Mouse (Mus musculus): ENCODE measurements around the gene Ubac2. TPM values are rescaled to one million over a fixed set of nuclear protein-coding genes. Genes with fewer than 3 reads are reported as not detected.
"Not testable (repeated sequence)": the region's sequence is repeated elsewhere in the genome, so short reads cannot be mapped to it uniquely, and the experiment has no call there.

Ubac2 gene
- polyA plus RNA-seq, 1 experiment from 2014 or later = 58.9 TPM

GRCm38 (mm10) chr14:121873172-121873571 lies 5.2 kb upstream of the Ubac2 start:
- WGBS = 82% methylated on average over 2 of the region's 2 CpGs
- H3K4me3 ChIP-seq = no peak overlapping the region
- no peak overlapping the region for H3K4me2 ChIP-seq (replicated peaks)
- H3K27me3 ChIP-seq = peaks cover 6% of the 10 kb centered on the region
- ATAC-seq (ENCODE audit: low FRiP score, low read depth) = no peak
- H3K9me3 ChIP-seq = no peaks in the 10 kb centered on the region
- H3K4me1 ChIP-seq = peaks cover 6% of the 10 kb centered on the region
- H3K27ac ChIP-seq (replicated peaks) = no peak overlapping the region
- no peak overlapping the region for H3K9ac ChIP-seq (replicated peaks)
- no peaks in the 10 kb centered on the region for H3K36me3 ChIP-seq

- H3K4me3 ChIP-seq = no peak overlapping the region
- ATAC-seq (ENCODE audit: low FRiP score, low read depth) = no peak
- no peak overlapping the region for H3K4me2 ChIP-seq (replicated peaks)
- peaks cover 6% of the 10 kb centered on the region for H3K4me1 ChIP-seq
- H3K36me3 ChIP-seq = no peaks in the 10 kb centered on the region
- 87% methylated on average over 4 of the region's 4 CpGs for WGBS
- no peak overlapping the region for H3K27ac ChIP-seq (replicated peaks)
- no peak overlapping the region for H3K9ac ChIP-seq (replicated peaks)
- H3K9me3 ChIP-seq = no peaks in the 10 kb centered on the region
- peaks cover 6% of the 10 kb centered on the region for H3K27me3 ChIP-seq
These were observed 4.8 kb upstream of the Ubac2 start for GRCm38 (mm10) chr14:121873646-121874045.

- not testable (repeated sequence) for H3K27ac ChIP-seq (replicated peaks); H3K9me3 ChIP-seq; H3K4me3 ChIP-seq; ATAC-seq (ENCODE audit: low FRiP score, low read depth); H3K4me2 ChIP-seq (replicated peaks); H3K36me3 ChIP-seq; H3K27me3 ChIP-seq; H3K9ac ChIP-seq (replicated peaks)
- 71% methylated on average over 2 of the region's 2 CpGs for WGBS
- peaks cover 19% of the 10 kb centered on the region for H3K4me1 ChIP-seq
These were observed 2.2 kb upstream of the Ubac2 start for GRCm38 (mm10) chr14:121876190-121876589.

GRCm38 (mm10) chr14:121876860-121877259 lies 1.6 kb upstream of the Ubac2 start:
- no peak overlapping the region for H3K4me3 ChIP-seq
- no peaks in the 10 kb centered on the region for H3K36me3 ChIP-seq
- ATAC-seq (ENCODE audit: low FRiP score, low read depth) = no peak
- H3K27me3 ChIP-seq = peaks cover 6% of the 10 kb centered on the region
- no peaks in the 10 kb centered on the region for H3K9me3 ChIP-seq
- no peak overlapping the region for H3K27ac ChIP-seq (replicated peaks)
- H3K4me2 ChIP-seq (replicated peaks) = no peak overlapping the region
- 91% methylated on average over 2 of the region's 2 CpGs for WGBS
- H3K4me1 ChIP-seq = peaks cover 22% of the 10 kb centered on the region
- H3K9ac ChIP-seq (replicated peaks) = no peak overlapping the region

GRCm38 (mm10) chr14:121877640-121878039 lies 780 bp upstream of the Ubac2 start:
- H3K27ac ChIP-seq (replicated peaks) = peak overlapping the region; percentile 93

GRCm38 (mm10) chr14:121878859-121879206 lies 413 bp downstream of the Ubac2 start:
- Histone ChIP-seq H3K9ac (replicated peaks) (peak overlapping the region; percentile 94), H3K27me3 (peaks cover 6% of the 10 kb centered on the region), H3K36me3 (no peaks in the 10 kb centered on the region), H3K27ac (replicated peaks) (peak overlapping the region; percentile 93), H3K9me3 (no peaks in the 10 kb centered on the region), H3K4me2 (replicated peaks) (peak overlapping the region; percentile 90), H3K4me1 (peaks cover 23% of the 10 kb centered on the region), H3K4me3 (peak overlapping the region; percentile 93)
- no peak; the same call in 1 of the 2 replicates for ATAC-seq (ENCODE audit: low FRiP score, low read depth)
- WGBS = 1% methylated on average over 27 of the region's 27 CpGs

More at GRCm38 (mm10) chr14:121877640-121878039, 780 bp upstream of the Ubac2 start:
- Histone ChIP-seq H3K4me1 (peaks cover 23% of the 10 kb centered on the region), H3K9me3 (no peaks in the 10 kb centered on the region), H3K4me2 (replicated peaks) (peak overlapping the region; percentile 90), H3K27me3 (peaks cover 6% of the 10 kb centered on the region), H3K36me3 (no peaks in the 10 kb centered on the region), H3K4me3 (peak overlapping the region; percentile 93), H3K9ac (replicated peaks) (peak overlapping the region; percentile 94)
- 28% methylated on average over 8 of the region's 8 CpGs for WGBS
- no peak for ATAC-seq (ENCODE audit: low FRiP score, low read depth)

GRCm38 (mm10) chr14:121879266-121879840 lies 933 bp downstream of the Ubac2 start:
- ATAC-seq (ENCODE audit: low FRiP score, low read depth) = no peak
- WGBS = 25% methylated on average over 16 of the region's 16 CpGs
- H3K36me3 ChIP-seq = no peaks in the 10 kb centered on the region
- H3K4me1 ChIP-seq = peaks cover 23% of the 10 kb centered on the region
- H3K27ac ChIP-seq (replicated peaks) = no peak overlapping the region
- H3K9me3 ChIP-seq = no peaks in the 10 kb centered on the region
- peaks cover 6% of the 10 kb centered on the region for H3K27me3 ChIP-seq
- peak overlapping the region; percentile 94 for H3K9ac ChIP-seq (replicated peaks)
- H3K4me3 ChIP-seq = peak overlapping the region; percentile 93
- H3K4me2 ChIP-seq (replicated peaks) = peak overlapping the region; percentile 90

GRCm38 (mm10) chr14:121881211-121881610 lies 2.8 kb downstream of the Ubac2 start:
- H3K4me2 ChIP-seq (replicated peaks) = no peak overlapping the region
- no peak overlapping the region for H3K9ac ChIP-seq (replicated peaks)
- peaks cover 23% of the 10 kb centered on the region for H3K4me1 ChIP-seq
- no peak for ATAC-seq (ENCODE audit: low FRiP score, low read depth)
- H3K4me3 ChIP-seq = no peak overlapping the region
- no peak overlapping the region for H3K27ac ChIP-seq (replicated peaks)
- no peaks in the 10 kb centered on the region for H3K9me3 ChIP-seq
- no peaks in the 10 kb centered on the region for H3K27me3 ChIP-seq
- WGBS = 85% methylated on average over 7 of the region's 7 CpGs
- peaks cover 7% of the 10 kb centered on the region; the same call in 1 of the 2 replicates for H3K36me3 ChIP-seq

GRCm38 (mm10) chr14:121884150-121884797 lies 5.9 kb downstream of the Ubac2 start:
- 84% methylated on average over 6 of the region's 6 CpGs for WGBS
- H3K4me2 ChIP-seq (replicated peaks) = no peak overlapping the region
- H3K9me3 ChIP-seq = no peaks in the 10 kb centered on the region
- H3K4me1 ChIP-seq = peaks cover 14% of the 10 kb centered on the region; the same call in 1 of the 2 replicates
- no peak overlapping the region for H3K27ac ChIP-seq (replicated peaks)
- no peak overlapping the region for H3K9ac ChIP-seq (replicated peaks)
- H3K4me3 ChIP-seq = no peak overlapping the region
- H3K27me3 ChIP-seq = no peaks in the 10 kb centered on the region
- ATAC-seq (ENCODE audit: low FRiP score, low read depth) = no peak
- H3K36me3 ChIP-seq = peaks cover 7% of the 10 kb centered on the region; the same call in 1 of the 2 replicates

- no peak for ATAC-seq (ENCODE audit: low FRiP score, low read depth)
- H3K27ac ChIP-seq (replicated peaks) = no peak overlapping the region
- WGBS = 94% methylated on average over 6 of the region's 6 CpGs
These were observed 15.3 kb downstream of the Ubac2 start for GRCm38 (mm10) chr14:121893747-121894146.

GRCm38 (mm10) chr14:121894511-121895135 lies 16.2 kb downstream of the Ubac2 start:
- H3K4me3 ChIP-seq = no peak overlapping the region
- ATAC-seq (ENCODE audit: low FRiP score, low read depth) = no peak
- H3K9me3 ChIP-seq = no peaks in the 10 kb centered on the region
- no peak overlapping the region for H3K27ac ChIP-seq (replicated peaks)
- no peaks in the 10 kb centered on the region for H3K4me1 ChIP-seq
- no peak overlapping the region for H3K9ac ChIP-seq (replicated peaks)
- 0 out of 2 replicates have a peak, but pooled peaks cover 6% of the 10 kb centered on the region for H3K36me3 ChIP-seq
- no peaks in the 10 kb centered on the region for H3K27me3 ChIP-seq
- WGBS = 72% methylated on average over 5 of the region's 5 CpGs
- H3K4me2 ChIP-seq (replicated peaks) = no peak overlapping the region

More at GRCm38 (mm10) chr14:121893747-121894146, 15.3 kb downstream of the Ubac2 start:
- Histone ChIP-seq H3K9me3 (no peaks in the 10 kb centered on the region), H3K27me3 (no peaks in the 10 kb centered on the region), H3K4me2 (replicated peaks) (no peak overlapping the region), H3K9ac (replicated peaks) (no peak overlapping the region), H3K36me3 (0 out of 2 replicates have a peak, but pooled peaks cover 6% of the 10 kb centered on the region), H3K4me1 (no peaks in the 10 kb centered on the region), H3K4me3 (no peak overlapping the region)

GRCm38 (mm10) chr14:121895316-121895715 lies 16.9 kb downstream of the Ubac2 start:
- Histone ChIP-seq H3K27me3 (no peaks in the 10 kb centered on the region), H3K4me1 (no peaks in the 10 kb centered on the region), H3K9me3 (no peaks in the 10 kb centered on the region), H3K4me3 (no peak overlapping the region), H3K4me2 (replicated peaks) (no peak overlapping the region), H3K36me3 (0 out of 2 replicates have a peak, but pooled peaks cover 4% of the 10 kb centered on the region), H3K9ac (replicated peaks) (no peak overlapping the region), H3K27ac (replicated peaks) (no peak overlapping the region)
- no peak for ATAC-seq (ENCODE audit: low FRiP score, low read depth)
- 93% methylated on average over 4 of the region's 4 CpGs for WGBS

Data from midbrain, embryonic 12.5 days (tissue).